Mouse (Mus musculus): ENCODE measurements around the gene Nacad.
A peak's percentile ranks its signal among the peaks of the same experiment; 100 is the strongest.

Gene Nacad

GRCm38 (mm10) chr11:6603887-6604603 is 1.8 kb downstream of the Nacad start:
- DNase-seq (ENCODE audit: low spot score in 2 of 2): peak in 1 of 2 experiments; percentile 55

- peak in 1 of 2 experiments; percentile 11 for DNase-seq (ENCODE audit: low spot score in 2 of 2)
These were observed 2.6 kb downstream of the Nacad start for GRCm38 (mm10) chr11:6603224-6603623.

- DNase-seq (ENCODE audit: low spot score in 2 of 2): no peak
These were observed 3.2 kb downstream of the Nacad start for GRCm38 (mm10) chr11:6602662-6603061.

GRCm38 (mm10) chr11:6601649-6602480 is 4.0 kb downstream of the Nacad start:
- no peak for DNase-seq (ENCODE audit: low spot score in 2 of 2)

GRCm38 (mm10) chr11:6600284-6600944 is 5.4 kb downstream of the Nacad start:
- no peak for DNase-seq (ENCODE audit: low spot score in 2 of 2)

GRCm38 (mm10) chr11:6599831-6600230 is 6.0 kb downstream of the Nacad start:
- peak in 1 of 2 experiments; percentile 22 for DNase-seq (ENCODE audit: low spot score in 2 of 2)

- peak in 1 of 2 experiments; percentile 17 for DNase-seq (ENCODE audit: low spot score in 2 of 2)
These were observed 6.7 kb downstream of the Nacad start for GRCm38 (mm10) chr11:6599011-6599681.

- DNase-seq (ENCODE audit: low spot score in 2 of 2): peak in 1 of 2 experiments; percentile 9
These were observed 7.5 kb downstream of the Nacad start for GRCm38 (mm10) chr11:6598191-6598889.

- no peak for DNase-seq (ENCODE audit: low spot score in 2 of 2)
These were observed 8.3 kb downstream of the Nacad start for GRCm38 (mm10) chr11:6597523-6597922.

GRCm38 (mm10) chr11:6596616-6597015 is 9.2 kb downstream of the Nacad start:
- no peak for DNase-seq (ENCODE audit: low spot score in 2 of 2)

GRCm38 (mm10) chr11:6596205-6596604 is 9.6 kb downstream of the Nacad start:
- DNase-seq (ENCODE audit: low spot score in 2 of 2): no peak

GRCm38 (mm10) chr11:6595339-6595738 is 10.5 kb downstream of the Nacad start:
- DNase-seq (ENCODE audit: low spot score in 2 of 2): no peak

- DNase-seq (ENCODE audit: low spot score in 2 of 2): peak in 1 of 2 experiments; percentile 15
These were observed 11.0 kb downstream of the Nacad start for GRCm38 (mm10) chr11:6594845-6595244.

- DNase-seq (ENCODE audit: low spot score in 2 of 2): peak in 1 of 2 experiments; percentile 13
These were observed 12.4 kb downstream of the Nacad start for GRCm38 (mm10) chr11:6593406-6593805.

- DNase-seq (ENCODE audit: low spot score in 2 of 2): no peak
These were observed 14.7 kb downstream of the Nacad start for GRCm38 (mm10) chr11:6590933-6591675.

GRCm38 (mm10) chr11:6589838-6590237 is 16.0 kb downstream of the Nacad start:
- no peak for DNase-seq (ENCODE audit: low spot score in 2 of 2)

GRCm38 (mm10) chr11:6588295-6588694 is 17.6 kb downstream of the Nacad start:
- peak in 1 of 2 experiments; percentile 9 for DNase-seq (ENCODE audit: low spot score in 2 of 2)

GRCm38 (mm10) chr11:6587249-6587940 is 18.5 kb downstream of the Nacad start:
- DNase-seq (ENCODE audit: low spot score in 2 of 2): no peak

GRCm38 (mm10) chr11:6586660-6587059 is 19.2 kb downstream of the Nacad start:
- no peak for DNase-seq (ENCODE audit: low spot score in 2 of 2)

GRCm38 (mm10) chr11:6585748-6586147 is 20.1 kb downstream of the Nacad start:
- no peak for DNase-seq (ENCODE audit: low spot score in 2 of 2)
